In genomic region chr4:124120334-124120733, GRCm38 (mm10) we compare ENCODE assay signal across 27 mouse cellular contexts.
"Had no signal": no experiment of that assay in that cellular context is flagged by ENCODE, and none has a peak within 500 bp of the region (broad histone marks: within the 10 kb centered on the region; RNA-seq: fewer than 3 reads in every experiment).

No protein-coding gene starts in this region.

- H3K36me3 ChIP-seq: heart, embryonic 12.5 days; hindbrain, embryonic 10.5 days; hindbrain, embryonic 12.5 days; kidney, embryonic 15.5 days; limb, embryonic 10.5 days; limb, embryonic 12.5 days; liver, embryonic 13.5 days had no signal

- ATAC-seq: forebrain, postnatal 0 days; hindbrain, embryonic 16.5 days; inflammation-experienced regulatory T-cells, adult 6 months had no signal

- H3K27me3 ChIP-seq: heart, embryonic 12.5 days; hindbrain, embryonic 12.5 days; kidney, embryonic 15.5 days; limb, embryonic 12.5 days; liver, embryonic 13.5 days had no signal

- H3K4me3 ChIP-seq: heart, adult 2 months; heart, embryonic 12.5 days; hindbrain, embryonic 10.5 days; hindbrain, embryonic 12.5 days; kidney, embryonic 15.5 days; layer of hippocampus, adult 2 months; limb, embryonic 10.5 days; limb, embryonic 12.5 days; liver, embryonic 13.5 days had no signal

- H3K4me1 ChIP-seq: heart, embryonic 12.5 days; kidney, embryonic 15.5 days; limb, embryonic 10.5 days; limb, embryonic 12.5 days; liver, embryonic 13.5 days had no signal

- DNase-seq: forebrain, postnatal 0 days; gastrocnemius, postnatal 14 days; gastrocnemius, postnatal 36 days; heart, adult 11 months; heart, adult 2 months; heart, postnatal 10 days; heart, postnatal 4 days; kidney, adult 11 months; kidney, adult 2 months; kidney, adult 9 months; kidney, postnatal 14 days; kidney, postnatal 36 days; layer of hippocampus, postnatal 36 days; liver; liver, embryonic 13.5 days had no signal

- H3K9ac ChIP-seq: forebrain, postnatal 0 days; heart, embryonic 12.5 days; hindbrain, embryonic 12.5 days; hindbrain, embryonic 14.5 days; kidney, embryonic 15.5 days; limb, embryonic 12.5 days; liver, embryonic 13.5 days had no signal

- H3K9me3 ChIP-seq: heart, embryonic 12.5 days; hindbrain, embryonic 10.5 days; hindbrain, embryonic 12.5 days; kidney, embryonic 15.5 days; limb, embryonic 10.5 days; limb, embryonic 12.5 days; liver, embryonic 13.5 days had no signal

- H3K27ac ChIP-seq: heart, adult 2 months; hindbrain, embryonic 10.5 days; hindbrain, embryonic 12.5 days; hindbrain, embryonic 14.5 days; kidney, embryonic 15.5 days; kidney, postnatal 0 days; layer of hippocampus, adult 2 months; limb, embryonic 10.5 days; limb, embryonic 12.5 days; liver, embryonic 13.5 days had no signal

- H3K4me2 ChIP-seq: heart, embryonic 12.5 days; hindbrain, embryonic 12.5 days; hindbrain, embryonic 14.5 days; kidney, embryonic 15.5 days; limb, embryonic 12.5 days; liver, embryonic 11.5 days; liver, embryonic 13.5 days had no signal
